Mouse (Mus musculus) T-helper 2 cell (primary cell): Measurements from ENCODE around the gene Spink2.
"Not testable (repeated sequence)": the region's sequence is repeated elsewhere in the genome, so short reads cannot be mapped to it uniquely, and the experiment has no call there.

Experiments used
- in situ Hi-C: fragments of 300-600 bp; cut with MboI, MseI; formaldehyde crosslinking; loops from one replicate; pipeline ENCODE4 v1.15.1; 2025; ENCODE audit warnings: high pct_unique_total_duplicates

Spink2 gene

DNA sequence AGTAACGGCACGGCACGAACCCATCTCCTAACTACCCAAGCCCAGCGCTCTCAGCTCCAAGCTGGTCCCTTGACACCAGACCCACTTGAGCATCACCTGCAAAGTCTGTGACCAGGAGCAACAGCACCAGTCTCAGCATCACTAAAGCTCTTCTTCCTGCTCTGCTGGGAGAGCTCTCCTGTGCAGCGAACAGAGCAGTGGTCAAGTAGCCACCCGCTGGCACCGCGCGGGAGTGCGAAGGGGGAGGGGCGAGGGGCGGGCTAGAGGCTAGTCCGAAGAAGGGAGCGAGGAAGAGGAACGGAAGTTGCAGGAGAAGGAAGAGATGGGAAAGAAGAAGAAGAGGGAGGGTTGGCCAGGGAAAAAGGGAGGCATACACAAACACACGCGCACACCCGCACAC, at the start of gene Spink2:
Gene Spink2, minus strand, starts transcription at position 236 of the 400 bp plus-strand sequence.
- in situ Hi-C loops = loop anchor here (10.0 kb wide), 1 partner anchor 186 kb away; no protein-coding TSS in a partner anchor

- in situ Hi-C loops = no loop called here
Measured at GRCm38 (mm10) chr5:77260141-77260540, 48.9 kb upstream of the Spink2 start.

GRCm38 (mm10) chr5:77259315-77259714, 48.0 kb upstream of the Spink2 start:
- in situ Hi-C loops = no loop called here

DNA sequence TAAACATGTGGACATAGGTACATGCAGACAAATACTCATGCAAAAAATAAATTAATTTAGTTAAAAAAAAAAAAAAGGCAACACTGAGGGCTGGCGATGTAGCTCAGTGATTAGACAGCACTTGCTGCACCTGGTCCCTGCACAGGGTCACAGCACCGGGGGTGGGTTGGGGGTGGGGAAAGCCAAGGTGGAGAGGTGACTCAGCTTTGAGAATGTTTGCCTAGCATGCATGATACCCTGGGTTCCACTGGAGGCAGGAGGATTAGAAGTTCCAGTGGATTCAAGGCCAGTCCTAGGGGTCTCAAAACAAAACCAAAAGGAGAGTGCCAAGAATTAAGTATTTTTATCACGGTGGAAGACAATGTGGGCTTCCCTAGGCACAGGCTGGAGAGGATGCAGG, 46.3 kb upstream of the Spink2 start:
- in situ Hi-C loops = no loop called here

DNA sequence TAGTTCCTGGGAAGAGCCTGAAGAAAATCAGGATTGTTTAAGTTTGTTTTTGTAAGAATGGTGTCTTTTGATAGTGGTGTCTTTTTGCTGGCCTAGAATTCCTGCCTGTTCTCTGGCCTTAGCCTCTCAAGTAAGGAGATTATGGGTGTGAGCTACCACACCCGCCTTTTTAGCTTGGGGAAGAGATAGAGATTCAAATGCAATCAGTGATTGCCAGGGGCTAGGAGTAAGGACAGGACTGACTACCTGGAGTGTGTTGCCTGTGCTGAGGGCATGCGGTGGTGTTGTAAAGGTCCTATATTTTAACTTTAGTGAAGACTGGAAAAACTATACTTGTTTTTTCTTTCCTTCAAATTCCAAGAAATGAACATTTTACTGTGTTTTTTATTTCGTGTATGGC, 43.1 kb upstream of the Spink2 start:
- in situ Hi-C loops = no loop called here

GRCm38 (mm10) chr5:77253154-77253553, 41.9 kb upstream of the Spink2 start:
- in situ Hi-C loops = no loop called here

GRCm38 (mm10) chr5:77252115-77252827, 41.0 kb upstream of the Spink2 start:
- in situ Hi-C loops = no loop called here

DNA sequence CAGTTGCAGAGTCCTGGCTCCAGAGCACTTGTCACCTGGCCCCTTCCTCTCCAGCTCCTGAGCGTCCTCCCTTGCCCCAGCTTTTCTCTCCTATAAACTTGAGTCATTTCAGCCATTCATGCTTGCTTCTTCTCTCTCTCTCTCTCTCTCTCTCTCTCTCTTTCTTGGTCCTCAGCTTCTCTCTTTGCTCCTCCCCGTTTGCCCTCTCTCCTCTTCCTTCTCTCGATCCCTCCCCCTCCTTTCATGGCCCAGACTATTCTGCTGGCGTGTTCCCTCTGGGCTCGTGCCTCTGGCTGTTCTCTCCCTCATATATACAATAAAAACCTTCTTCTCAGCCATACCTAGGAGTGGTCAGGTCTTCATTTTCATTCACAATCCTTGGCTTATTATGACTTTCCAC, 40.4 kb upstream of the Spink2 start:
- in situ Hi-C loops = no loop called here

GRCm38 (mm10) chr5:77250083-77250482, 38.8 kb upstream of the Spink2 start:
- in situ Hi-C loops = no loop called here

- in situ Hi-C loops = no loop called here
Measured at GRCm38 (mm10) chr5:77245787-77246671, 34.8 kb upstream of the Spink2 start.

- in situ Hi-C loops = no loop called here
Measured at GRCm38 (mm10) chr5:77245463-77245786, 34.2 kb upstream of the Spink2 start.

DNA sequence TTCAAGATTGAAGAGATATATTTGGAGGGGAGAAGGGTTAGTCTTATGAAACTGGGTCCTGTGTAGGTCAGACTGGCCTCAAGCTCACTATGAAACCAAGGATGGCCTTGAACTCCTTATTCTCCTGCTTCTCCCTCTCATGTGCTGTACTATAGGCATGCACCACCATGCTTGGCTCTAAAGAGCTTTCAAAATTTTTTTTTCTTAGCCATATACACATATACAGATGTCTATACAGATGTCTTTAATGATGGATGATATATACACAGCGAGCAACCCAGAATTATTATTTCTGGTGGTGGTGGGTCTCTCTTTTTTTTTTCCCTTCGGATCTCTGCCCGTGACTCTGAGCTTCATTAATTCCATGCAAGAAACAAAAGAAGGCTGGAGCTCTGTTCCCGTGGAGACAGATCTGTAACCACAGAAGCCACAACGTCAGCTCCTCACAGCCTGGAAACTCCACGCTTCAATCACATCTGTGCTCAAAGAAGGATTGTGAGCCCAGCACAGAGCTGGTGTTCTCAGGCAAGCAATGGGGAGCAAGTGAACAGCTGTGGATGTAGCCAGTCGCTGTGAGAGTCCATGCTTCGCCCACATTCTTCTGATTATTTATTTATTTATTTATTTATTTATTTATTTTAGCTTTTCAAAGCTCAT, 33.2 kb upstream of the Spink2 start:
- in situ Hi-C loops = no loop called here

- in situ Hi-C loops = no loop called here
Measured at GRCm38 (mm10) chr5:77237104-77237503, 25.8 kb upstream of the Spink2 start.

DNA sequence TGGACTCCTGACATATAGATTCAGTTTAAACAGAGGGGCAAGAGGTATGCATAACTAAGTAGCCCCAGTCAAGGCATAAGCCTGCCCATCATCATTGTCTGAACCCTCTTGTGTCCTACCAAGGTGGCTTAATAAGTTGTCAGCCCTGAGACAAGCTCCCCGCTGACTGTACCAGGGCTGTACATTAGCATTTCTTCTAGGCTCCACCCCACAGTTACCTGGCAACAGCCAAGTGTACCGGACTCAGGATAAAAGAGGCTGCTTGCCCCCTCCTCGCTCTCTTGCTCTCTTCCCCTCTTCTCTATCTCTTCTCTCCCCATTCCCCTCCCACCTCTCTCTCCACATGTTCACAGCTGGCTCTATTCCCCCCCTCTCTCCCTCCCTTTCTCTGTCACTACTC, 23.6 kb upstream of the Spink2 start:
- in situ Hi-C loops = no loop called here

- in situ Hi-C loops = not testable (repeated sequence)
Measured at GRCm38 (mm10) chr5:77231863-77232262, 20.6 kb upstream of the Spink2 start.

- in situ Hi-C loops = loop anchor here (10.0 kb wide), 2 partner anchors 144 to 1034 kb away; no protein-coding TSS in a partner anchor
Measured at GRCm38 (mm10) chr5:77228986-77229385, 17.7 kb upstream of the Spink2 start.

- in situ Hi-C loops = loop anchor here (10.0 kb wide), 2 partner anchors 139 to 1029 kb away; no protein-coding TSS in a partner anchor
Measured at GRCm38 (mm10) chr5:77223043-77223975, 12.0 kb upstream of the Spink2 start.

GRCm38 (mm10) chr5:77217724-77218123, 6.5 kb upstream of the Spink2 start:
- in situ Hi-C loops = loop anchor here (10.0 kb wide), 1 partner anchor 193 kb away; no protein-coding TSS in a partner anchor

- in situ Hi-C loops = loop anchor here (10.0 kb wide), 1 partner anchor 192 kb away; no protein-coding TSS in a partner anchor
Measured at GRCm38 (mm10) chr5:77217211-77217610, 5.9 kb upstream of the Spink2 start.

DNA sequence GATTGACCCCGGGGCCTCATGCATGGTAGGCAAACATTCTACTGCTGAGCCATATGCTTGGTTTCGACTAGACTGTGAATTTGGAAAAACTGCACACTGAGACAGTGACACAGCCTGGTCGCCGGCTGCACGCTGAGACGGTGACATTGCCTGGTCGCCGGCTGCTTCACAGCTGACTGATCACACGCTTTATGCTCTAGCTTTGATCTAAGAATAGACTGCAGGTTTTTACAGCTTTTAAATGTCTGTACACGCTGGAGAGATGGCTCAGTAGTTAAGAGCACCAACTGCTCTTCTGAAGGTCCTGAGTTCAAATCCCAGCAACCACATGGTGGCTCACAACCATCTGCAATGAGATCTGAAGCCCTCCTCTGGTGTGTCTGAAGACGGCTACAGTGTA, 5.1 kb downstream of the Spink2 start:
- in situ Hi-C loops = no loop called here

GRCm38 (mm10) chr5:77202238-77202637, 9.0 kb downstream of the Spink2 start:
- in situ Hi-C loops = no loop called here
